Mouse (Mus musculus): Measurements from ENCODE around the gene Egln2. TPM values are rescaled to one million over a fixed set of nuclear protein-coding genes. Genes with fewer than 3 reads are reported as not detected.

Gene Egln2
- total and polyA plus RNA-seq, 3 experiments: 69.5 to 80.1 TPM; not detected in 1

DNA sequence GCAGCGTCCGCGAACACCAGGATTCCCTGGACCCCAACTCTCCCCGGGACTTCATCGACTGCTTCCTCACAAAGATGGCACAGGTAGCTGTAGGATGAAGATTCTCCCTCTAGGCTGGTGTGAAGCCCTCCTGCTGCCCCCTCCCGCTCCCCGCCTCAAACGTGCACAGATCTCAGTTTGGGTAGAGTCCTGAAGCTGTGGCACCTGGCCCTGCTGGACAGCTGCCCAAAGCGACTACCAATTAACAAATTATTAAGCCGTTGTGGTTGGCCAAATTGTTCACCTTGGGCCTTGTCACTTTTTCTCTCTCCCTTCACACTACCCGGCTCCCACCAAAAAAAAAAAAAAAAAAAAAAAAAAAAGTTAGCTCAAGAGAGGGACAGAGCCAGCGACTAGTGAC, 36.8 kb downstream of the Egln2 start:
- Histone ChIP-seq H3K79me2 (ENCODE audit: control insufficient read depth, insufficient read depth, low read length, poor library complexity) (no peaks in the 10 kb centered on the region), H3K27me3 (ENCODE audit: control insufficient read depth in 1 of 2, insufficient read depth in 2 of 2, low read length in 2 of 2) (no peaks in the 10 kb centered on the region), H3K27ac (ENCODE audit: control insufficient read depth, low read depth, low read length) (no peak overlapping the region), H3K9ac (ENCODE audit: control insufficient read depth, low read depth, low read length, poor library complexity, severe bottlenecking) (no peak overlapping the region), H3K4me1 (ENCODE audit: control insufficient read depth in 1 of 2, insufficient read depth in 2 of 2, low read length in 2 of 2) (no peaks in the 10 kb centered on the region), H3K9me3 (replicated peaks; ENCODE audit: insufficient read depth, low read length) (no peaks in the 10 kb centered on the region), H3K4me3 (ENCODE audit: control insufficient read depth in 1 of 2, insufficient read depth in 1 of 2, low read depth in 2 of 2, low read length in 2 of 2) (no peak overlapping the region), H3K36me3 (ENCODE audit: control insufficient read depth in 1 of 2, insufficient read depth in 2 of 2, low read length in 2 of 2) (no peaks in the 10 kb centered on the region)
- DNase-seq (ENCODE audit: low read depth, low spot score): no peak
- TF ChIP-seq KAT2A (conservative IDR thresholded peaks at IDR 0.05; ENCODE audit: low read depth, low read length) (no peak), NELFE (IDR thresholded peaks at IDR 0.05; ENCODE audit: low read depth, low read length) (no peak), E2F4 (IDR thresholded peaks at IDR 0.05; ENCODE audit: borderline replicate concordance, low read depth, low read length) (no peak), ZKSCAN1 (IDR thresholded peaks at IDR 0.05; ENCODE audit: low read depth, low read length) (no peak)

DNA sequence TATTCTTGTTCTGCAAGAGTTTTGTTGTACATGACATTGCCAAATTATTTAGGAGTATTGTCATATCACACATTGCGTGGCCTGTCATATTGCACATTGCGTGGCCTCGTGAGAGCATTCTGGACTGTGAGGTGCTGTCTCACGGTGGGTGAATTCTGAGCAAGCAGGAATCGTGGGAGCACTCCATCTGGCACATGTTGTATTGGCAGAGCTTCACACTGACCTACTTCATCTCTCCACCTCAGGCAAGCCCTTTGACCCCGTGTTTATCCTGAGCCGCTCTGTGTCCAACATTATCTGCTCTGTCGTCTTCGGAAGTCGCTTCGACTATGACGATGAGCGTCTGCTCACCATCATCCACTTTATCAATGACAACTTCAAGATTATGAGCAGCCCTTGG, 37.7 kb downstream of the Egln2 start:
- H3K79me2 ChIP-seq (ENCODE audit: control insufficient read depth, insufficient read depth, low read length, poor library complexity): no peaks in the 10 kb centered on the region
- H3K4me1 ChIP-seq (ENCODE audit: control insufficient read depth in 1 of 2, insufficient read depth in 2 of 2, low read length in 2 of 2): no peaks in the 10 kb centered on the region
- H3K36me3 ChIP-seq (ENCODE audit: control insufficient read depth in 1 of 2, insufficient read depth in 2 of 2, low read length in 2 of 2): no peaks in the 10 kb centered on the region
- TF ChIP-seq MAZ (IDR thresholded peaks at IDR 0.05; ENCODE audit: low read depth, low read length): no peak
- no peak for TF ChIP-seq MAX (IDR thresholded peaks at IDR 0.05; ENCODE audit: low read length)
- TF ChIP-seq BHLHE40 (IDR thresholded peaks at IDR 0.05; ENCODE audit: borderline replicate concordance, low read depth, low read length): no peak
- TF ChIP-seq POLR2AphosphoS2 (IDR thresholded peaks at IDR 0.05; ENCODE audit: low read length): no peak
- no peak for TF ChIP-seq SMC3 (IDR thresholded peaks at IDR 0.05; ENCODE audit: low read depth, low read length)
- no peak for TF ChIP-seq RAD21 (IDR thresholded peaks at IDR 0.05; ENCODE audit: low read depth, low read length)
- no peak for TF ChIP-seq SIN3A (IDR thresholded peaks at IDR 0.05; ENCODE audit: low read length)
- no peak for TF ChIP-seq CTCF (IDR thresholded peaks at IDR 0.05 in 2 of 3, conservative IDR thresholded peaks at IDR 0.05 in 1 of 3; ENCODE audit: control insufficient read depth in 1 of 3, insufficient read depth in 1 of 3, low read depth in 2 of 3, low read length in 3 of 3, poor library complexity in 1 of 3, severe bottlenecking in 1 of 3)
- TF ChIP-seq JUND (IDR thresholded peaks at IDR 0.05; ENCODE audit: low read depth, low read length): no peak
- TF ChIP-seq USF2 (IDR thresholded peaks at IDR 0.05; ENCODE audit: borderline replicate concordance in 1 of 2, insufficient read depth in 1 of 2, low read depth in 1 of 2, low read length in 2 of 2): no peak
- TF ChIP-seq ZKSCAN1 (IDR thresholded peaks at IDR 0.05; ENCODE audit: low read depth, low read length): no peak
- no peak for TF ChIP-seq UBTF (IDR thresholded peaks at IDR 0.05; ENCODE audit: borderline replicate concordance, insufficient read depth, low read depth, low read length)
- DNase-seq (ENCODE audit: low read depth, low spot score): no peak
- no peaks in the 10 kb centered on the region for H3K27me3 ChIP-seq (ENCODE audit: control insufficient read depth in 1 of 2, insufficient read depth in 2 of 2, low read length in 2 of 2)
- H3K27ac ChIP-seq (ENCODE audit: control insufficient read depth, low read depth, low read length): no peak overlapping the region
- H3K4me3 ChIP-seq (ENCODE audit: control insufficient read depth in 1 of 2, insufficient read depth in 1 of 2, low read depth in 2 of 2, low read length in 2 of 2): no peak overlapping the region
- no peak overlapping the region for H3K9ac ChIP-seq (ENCODE audit: control insufficient read depth, low read depth, low read length, poor library complexity, severe bottlenecking)
- H3K9me3 ChIP-seq (replicated peaks; ENCODE audit: insufficient read depth, low read length): no peaks in the 10 kb centered on the region

- Histone ChIP-seq H3K9me3 (replicated peaks; ENCODE audit: insufficient read depth, low read length) (no peaks in the 10 kb centered on the region), H3K9ac (ENCODE audit: control insufficient read depth, low read depth, low read length, poor library complexity, severe bottlenecking) (no peak overlapping the region), H3K27me3 (ENCODE audit: control insufficient read depth in 1 of 2, insufficient read depth in 2 of 2, low read length in 2 of 2) (no peaks in the 10 kb centered on the region), H3K4me1 (ENCODE audit: control insufficient read depth in 1 of 2, insufficient read depth in 2 of 2, low read length in 2 of 2) (no peaks in the 10 kb centered on the region), H3K4me3 (ENCODE audit: control insufficient read depth in 1 of 2, insufficient read depth in 1 of 2, low read depth in 2 of 2, low read length in 2 of 2) (no peak overlapping the region), H3K27ac (ENCODE audit: control insufficient read depth, low read depth, low read length) (no peak overlapping the region), H3K79me2 (ENCODE audit: control insufficient read depth, insufficient read depth, low read length, poor library complexity) (no peaks in the 10 kb centered on the region), H3K36me3 (ENCODE audit: control insufficient read depth in 1 of 2, insufficient read depth in 2 of 2, low read length in 2 of 2) (no peaks in the 10 kb centered on the region)
- peak; percentile 33 for DNase-seq (ENCODE audit: low read depth, low spot score)
- TF ChIP-seq POLR2AphosphoS5 (IDR thresholded peaks at IDR 0.05; ENCODE audit: borderline replicate concordance, low read depth, low read length) (no peak), TAL1 (IDR thresholded peaks at IDR 0.05; ENCODE audit: low read length) (no peak), KAT2A (conservative IDR thresholded peaks at IDR 0.05; ENCODE audit: low read depth, low read length) (no peak), SMC3 (IDR thresholded peaks at IDR 0.05; ENCODE audit: low read depth, low read length) (peak; percentile 52; the same call in 1 of the 2 replicates), ZC3H11A (IDR thresholded peaks at IDR 0.05; ENCODE audit: low read depth, low read length) (peak; percentile 27; the same call in 1 of the 2 replicates), MXI1 (IDR thresholded peaks at IDR 0.05; ENCODE audit: low read depth, low read length) (no peak), GABPA (IDR thresholded peaks at IDR 0.05; ENCODE audit: low read depth, low read length) (no peak), POLR2A (IDR thresholded peaks at IDR 0.05; ENCODE audit: control insufficient read depth in 1 of 2, insufficient read depth in 1 of 2, low read depth in 1 of 2, low read length in 2 of 2, poor library complexity in 1 of 2) (no peak), MAZ (IDR thresholded peaks at IDR 0.05; ENCODE audit: low read depth, low read length) (no peak), MAX (IDR thresholded peaks at IDR 0.05; ENCODE audit: low read length) (no peak), ZMIZ1 (IDR thresholded peaks at IDR 0.05; ENCODE audit: low read depth, low read length) (no peak), MAFK (IDR thresholded peaks at IDR 0.05; ENCODE audit: borderline replicate concordance, low read depth, low read length) (no peak), RCOR1 (IDR thresholded peaks at IDR 0.05; ENCODE audit: low read depth, low read length) (no peak), SIN3A (IDR thresholded peaks at IDR 0.05; ENCODE audit: low read length) (no peak), MEF2A (IDR thresholded peaks at IDR 0.05; ENCODE audit: extremely low read depth, insufficient replicate concordance, low read depth, low read length, poor library complexity, severe bottlenecking) (no peak), CHD2 (IDR thresholded peaks at IDR 0.05; ENCODE audit: low read length) (no peak), TBP (IDR thresholded peaks at IDR 0.05; ENCODE audit: low read depth, low read length) (no peak)
Measured at GRCm38 (mm10) chr7:27128162-27128561, 38.4 kb downstream of the Egln2 start.
